Mouse (Mus musculus) c-Kit-positive CD71-positive TER-119-negative erythroid progenitor cells, embryonic 14.5 days (primary cell): ENCODE data around the gene Tox2.

Source experiments
- DNase-seq: peaks from one replicate; pipeline ENCODE4 v3.0.0-alpha.2; 2013; ENCODE audit warnings: low read depth

Gene Tox2

DNA sequence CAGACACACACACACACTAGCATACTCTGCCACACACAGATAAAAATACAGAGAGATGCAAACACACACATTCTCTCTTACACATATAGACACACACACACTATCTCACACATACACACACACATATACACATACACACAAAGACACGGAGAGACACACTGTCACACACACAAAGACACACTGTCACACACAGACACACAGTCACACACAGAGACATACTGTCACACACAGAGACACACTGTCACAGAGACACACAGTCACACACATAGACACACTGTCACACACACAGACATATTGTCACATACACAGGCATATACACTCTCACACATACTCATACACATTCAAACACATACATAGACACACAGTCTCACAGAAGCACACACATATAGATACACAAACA lies 169.7 kb downstream of the Tox2 start:
- DNase-seq: no peak
